Mouse (Mus musculus) mesoderm, embryonic 11.5 days (tissue): ENCODE results near the gene Slc16a10.
"Not testable (repeated sequence)": the region's sequence is repeated elsewhere in the genome, so short reads cannot be mapped to it uniquely, and the experiment has no call there.

Experiments used
- DNase-seq: peaks from one replicate; pipeline ENCODE4 v3.0.0-alpha.2; 2012; ENCODE audit warnings: low read depth, low spot score

Slc16a10 gene

DNA sequence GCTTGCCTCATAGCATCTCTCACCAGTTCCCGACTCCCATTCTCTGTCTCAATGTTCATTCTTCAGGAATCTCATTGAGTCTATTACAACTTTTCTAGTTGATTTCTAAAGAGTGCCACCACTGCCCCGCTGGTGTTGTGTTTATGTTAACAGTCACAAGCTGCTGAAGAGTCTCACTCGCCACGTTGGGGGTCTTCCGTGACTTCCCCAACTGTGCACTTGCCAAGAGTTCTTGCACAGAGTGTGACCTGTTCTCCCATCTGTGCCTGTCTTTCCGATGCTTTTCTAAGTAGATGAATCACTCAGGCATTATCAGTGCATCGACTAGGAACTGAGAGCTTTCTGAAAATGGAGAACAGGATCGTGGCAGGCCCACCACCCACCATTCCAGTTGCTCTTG lies 114.0 kb downstream of the Slc16a10 start:
- no peak for DNase-seq

DNA sequence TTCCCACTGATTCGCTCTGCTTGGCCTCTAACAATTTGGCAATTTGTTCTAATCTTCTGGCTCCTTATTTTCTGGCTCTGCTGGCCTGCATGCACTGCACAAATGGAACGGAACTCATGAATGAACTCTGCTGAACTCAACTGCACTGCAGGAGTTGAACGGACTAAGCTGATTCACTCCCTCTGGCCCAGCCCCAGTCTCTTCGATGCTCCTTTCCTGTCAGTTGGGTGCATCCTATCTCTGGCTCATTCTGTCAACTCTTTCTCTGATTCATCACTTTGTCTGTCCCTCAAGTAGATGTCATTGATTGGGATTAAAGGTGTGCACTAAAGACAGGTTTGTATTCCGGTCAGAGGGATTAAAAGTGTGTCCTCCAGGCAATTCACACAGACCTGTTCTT lies 115.5 kb downstream of the Slc16a10 start:
- no peak for DNase-seq

DNA sequence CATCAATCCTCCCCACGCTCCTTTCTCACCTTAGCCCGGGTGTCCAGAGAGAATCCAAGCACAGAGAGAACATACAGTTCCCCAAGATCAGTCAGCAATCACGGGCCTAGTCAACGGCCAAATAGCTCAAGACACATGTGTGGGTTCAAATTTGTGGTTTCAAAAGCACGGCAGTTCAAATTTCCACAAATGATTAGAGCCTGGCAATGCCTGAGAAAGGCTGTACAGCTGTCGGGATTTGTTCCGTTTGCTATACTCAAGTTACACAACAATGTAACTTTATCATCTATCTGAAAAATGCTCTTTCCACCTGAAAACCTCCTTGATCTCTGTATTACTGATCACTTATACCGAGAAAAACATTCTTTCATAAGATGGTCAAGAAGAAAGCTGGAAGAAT lies 116.5 kb downstream of the Slc16a10 start:
- no peak for DNase-seq

DNA sequence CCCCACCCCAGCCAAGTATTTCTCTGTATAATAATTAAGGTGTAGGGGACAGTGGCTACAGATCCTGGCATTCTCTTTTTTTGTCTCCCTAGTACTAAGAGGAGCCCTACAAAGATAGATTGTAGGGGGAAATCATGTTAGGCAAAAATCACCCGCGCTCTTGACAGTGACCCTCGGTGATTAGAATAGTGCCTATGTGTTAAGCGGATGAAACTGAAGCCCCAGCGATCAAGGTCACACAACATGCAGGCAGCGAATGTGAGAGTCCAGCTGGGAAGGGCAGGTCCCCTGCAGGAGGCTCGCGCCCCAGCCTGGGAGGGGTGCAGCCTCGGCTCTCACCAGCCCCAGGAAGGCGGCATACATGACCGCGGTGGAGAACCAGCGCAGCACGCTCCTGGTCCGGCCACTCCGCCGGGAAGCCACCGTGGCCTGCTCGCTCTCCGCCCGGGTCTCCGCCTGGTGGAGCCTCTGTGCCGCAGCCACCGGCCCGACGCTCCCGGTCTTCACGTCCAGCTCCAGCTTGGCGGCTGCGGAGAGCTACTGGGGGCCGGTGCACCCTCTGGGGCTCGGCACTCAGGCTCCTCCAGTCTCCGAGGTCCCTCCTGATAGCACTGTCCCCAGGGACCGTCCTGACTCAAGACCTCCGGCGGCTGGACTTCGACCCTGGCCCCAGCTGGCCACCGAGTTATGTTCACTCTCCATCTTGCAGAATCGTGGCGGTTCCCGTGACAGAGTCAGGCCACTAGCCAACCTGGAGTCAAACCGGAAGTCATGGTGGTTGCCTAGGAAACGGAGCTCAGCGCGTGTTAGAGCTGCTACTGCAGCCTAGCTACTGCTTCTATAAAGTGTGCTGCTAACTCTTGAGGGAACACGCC lies 117.3 kb downstream of the Slc16a10 start, which contains the start of gene Mfsd4b1:
Gene Mfsd4b1, minus strand, starts transcription at position 715 of the 875 bp plus-strand sequence.
- DNase-seq = peak; percentile 90

DNA sequence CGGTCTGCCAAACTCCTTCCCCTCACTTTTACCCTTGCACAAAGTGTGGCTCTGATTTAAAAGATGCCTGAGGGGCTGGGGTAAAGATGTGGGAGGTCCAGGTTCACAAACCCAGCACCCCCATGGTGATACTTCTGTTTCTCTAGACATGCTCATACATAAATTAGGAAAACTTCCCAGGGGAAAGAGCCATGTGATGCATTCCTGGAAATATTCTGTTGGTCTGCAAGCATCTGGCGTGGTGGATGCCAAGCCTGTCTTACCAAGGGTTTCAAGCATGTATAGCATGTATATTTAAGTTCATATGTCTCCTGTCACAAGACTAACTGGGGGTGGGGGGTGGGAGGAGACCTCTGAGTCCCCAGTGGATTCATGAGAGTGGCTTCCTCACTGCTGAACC lies 121.7 kb downstream of the Slc16a10 start:
- DNase-seq = peak; percentile 10

DNA sequence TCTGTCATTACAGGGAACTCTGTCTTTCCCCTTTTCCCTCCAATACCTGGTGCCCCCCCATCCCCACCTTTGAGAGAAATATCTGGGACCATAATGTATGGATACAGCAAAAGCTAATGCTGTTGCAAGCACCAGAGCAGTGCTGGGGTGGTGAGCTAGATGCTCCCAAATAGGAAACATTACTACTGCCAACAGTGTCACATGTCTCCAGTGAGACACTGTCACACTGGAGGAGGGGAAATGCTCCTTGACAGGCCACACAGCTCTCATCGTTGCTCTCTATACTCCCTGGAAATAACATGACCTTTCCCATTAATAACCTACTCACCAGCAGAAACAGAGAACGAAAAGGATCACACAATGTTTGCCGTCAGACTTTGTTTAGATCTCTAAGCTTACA lies 122.6 kb downstream of the Slc16a10 start:
- DNase-seq = no peak

DNA sequence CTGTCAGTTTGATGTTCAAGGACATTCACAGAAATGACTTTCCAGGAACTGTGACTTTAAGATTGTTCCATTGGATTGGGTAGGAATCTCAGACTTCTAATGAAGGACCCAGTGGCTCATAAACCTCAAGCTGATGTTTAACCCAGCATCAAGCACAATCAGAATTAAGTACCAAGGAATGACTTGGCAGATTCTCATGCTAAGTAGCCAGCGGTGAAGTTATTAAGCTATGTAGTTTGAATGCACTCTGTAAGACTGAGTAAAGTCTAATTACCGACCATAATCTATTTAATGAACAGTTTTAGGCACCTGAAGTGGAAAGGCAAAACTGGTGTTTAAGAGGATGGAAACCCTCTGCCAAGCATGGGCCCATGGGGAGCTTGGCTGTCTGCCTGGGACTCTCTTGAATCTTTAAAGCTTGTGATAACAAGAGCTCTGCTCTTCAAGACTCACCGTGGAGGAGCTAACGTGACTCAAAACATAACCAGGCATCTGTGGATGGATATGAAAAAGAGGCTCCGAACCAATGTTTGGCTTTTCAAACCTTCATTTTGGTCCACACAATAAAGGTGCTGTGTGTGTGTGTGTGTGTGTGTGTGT lies 123.7 kb downstream of the Slc16a10 start:
- DNase-seq = no peak

DNA sequence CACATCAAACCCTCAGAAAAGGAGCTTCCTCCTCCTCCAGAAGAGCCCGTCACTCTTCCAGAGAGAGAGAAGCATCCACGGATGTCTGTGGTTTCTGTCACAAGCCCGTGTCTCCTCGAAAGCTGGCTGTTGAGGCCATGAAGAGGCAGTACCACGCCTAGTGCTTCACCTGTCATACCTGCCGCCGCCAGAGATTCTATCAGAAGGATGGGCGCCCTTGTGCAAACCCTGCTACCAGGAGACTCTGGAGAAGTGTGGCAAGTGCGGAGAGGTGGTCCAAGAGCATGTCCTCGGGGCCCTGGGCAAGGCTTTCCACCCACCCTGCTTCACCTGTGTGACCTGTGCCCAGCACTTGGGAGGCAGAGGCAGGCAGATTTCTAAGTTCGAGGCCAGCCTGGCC lies 132.5 kb downstream of the Slc16a10 start:
- no peak for DNase-seq

DNA sequence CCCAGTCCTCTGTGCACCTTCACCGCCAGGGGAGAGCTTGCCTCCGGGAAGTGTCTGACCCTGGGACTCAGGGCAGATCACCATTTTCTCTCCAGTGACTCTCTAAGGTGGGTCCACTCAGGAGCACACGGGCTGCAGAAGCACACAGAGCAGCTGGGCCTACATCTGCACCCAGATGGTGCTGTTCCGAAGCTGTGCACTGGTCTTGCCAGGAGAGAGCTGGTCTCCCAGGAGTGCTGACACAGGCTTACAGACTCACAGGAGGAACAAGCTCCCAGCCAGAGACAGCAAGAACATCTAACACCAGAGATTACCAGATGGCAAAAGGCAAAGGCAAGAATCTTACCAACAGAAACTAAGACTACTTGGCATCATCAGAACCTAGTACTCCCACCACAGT lies 133.2 kb downstream of the Slc16a10 start:
- not testable (repeated sequence) for DNase-seq

DNA sequence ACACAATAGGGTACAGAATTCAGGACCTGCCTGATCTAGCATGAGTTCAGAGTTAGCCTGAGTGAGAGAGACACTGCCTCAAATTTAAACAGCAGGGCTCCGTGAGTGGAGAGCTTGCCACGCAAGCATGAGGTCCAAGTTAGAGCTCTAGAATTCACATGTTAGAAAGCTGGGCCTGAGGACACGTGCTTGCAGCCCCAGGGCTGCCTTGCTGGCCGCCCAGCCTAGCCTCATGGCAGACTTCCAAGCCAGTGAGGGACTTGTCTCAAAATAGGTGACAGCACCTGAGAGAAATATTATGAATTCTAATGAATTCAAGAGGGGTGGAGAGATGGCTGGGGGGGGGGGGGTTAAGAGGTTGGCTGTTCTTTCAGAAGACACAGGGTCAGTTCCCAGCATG lies 134.1 kb downstream of the Slc16a10 start:
- DNase-seq = no peak

DNA sequence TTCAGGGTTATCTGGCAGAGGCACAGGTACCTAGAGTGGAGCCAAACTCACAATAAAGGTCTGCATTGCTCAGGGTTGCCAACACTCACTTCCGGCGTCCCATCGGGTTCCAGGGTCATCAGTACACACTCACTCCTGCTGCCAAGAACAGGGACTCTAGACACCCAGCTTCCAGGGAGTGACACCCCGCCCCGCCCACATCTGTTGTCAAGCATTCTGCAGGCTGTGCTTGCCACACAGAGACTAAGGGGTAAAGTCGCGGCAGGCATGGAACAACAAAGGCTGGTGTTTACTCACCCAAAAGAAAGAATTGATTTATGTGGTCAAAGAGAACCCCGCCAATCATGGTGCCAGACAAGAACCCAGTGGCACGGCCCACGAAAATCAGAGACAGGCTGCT lies 135.1 kb downstream of the Slc16a10 start:
- DNase-seq = no peak

DNA sequence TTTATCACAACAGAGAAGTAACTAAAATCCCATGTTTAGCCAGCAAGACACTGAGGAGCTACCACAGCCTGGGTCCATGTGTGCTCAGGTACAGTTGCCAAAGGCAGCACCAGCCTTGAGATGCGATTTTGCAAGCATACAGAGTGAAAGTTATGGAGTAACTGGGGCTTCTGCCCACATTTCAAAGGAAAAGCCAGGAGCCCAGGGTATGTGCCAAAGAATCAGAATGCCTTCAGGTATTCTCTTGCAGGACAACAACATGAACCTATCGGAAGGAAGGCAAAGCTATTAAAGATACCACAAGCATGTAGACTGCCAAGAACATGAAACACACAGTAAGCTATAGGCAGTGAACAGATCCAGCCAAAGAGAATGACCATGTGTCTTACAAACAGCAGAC lies 141.3 kb downstream of the Slc16a10 start:
- no peak for DNase-seq

DNA sequence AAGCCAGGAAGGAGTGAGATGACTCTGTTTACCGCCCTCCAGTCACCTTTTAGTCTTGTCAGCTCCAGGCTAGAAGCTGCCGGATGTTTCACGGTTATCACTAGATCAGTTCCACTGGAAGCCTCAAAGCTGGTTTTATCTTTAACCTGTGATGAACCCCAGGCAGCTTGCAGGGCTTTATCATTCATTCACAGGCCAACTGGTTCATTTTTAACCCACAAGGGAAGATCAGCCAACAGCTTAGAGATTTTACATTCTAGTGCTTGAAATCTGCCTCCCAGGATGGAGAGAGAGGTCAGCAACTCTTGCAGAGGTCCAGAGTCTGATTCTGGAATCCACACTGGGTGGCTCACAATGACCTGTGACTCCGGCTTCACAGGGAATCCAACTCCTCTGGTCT lies 150.9 kb downstream of the Slc16a10 start:
- DNase-seq = no peak

DNA sequence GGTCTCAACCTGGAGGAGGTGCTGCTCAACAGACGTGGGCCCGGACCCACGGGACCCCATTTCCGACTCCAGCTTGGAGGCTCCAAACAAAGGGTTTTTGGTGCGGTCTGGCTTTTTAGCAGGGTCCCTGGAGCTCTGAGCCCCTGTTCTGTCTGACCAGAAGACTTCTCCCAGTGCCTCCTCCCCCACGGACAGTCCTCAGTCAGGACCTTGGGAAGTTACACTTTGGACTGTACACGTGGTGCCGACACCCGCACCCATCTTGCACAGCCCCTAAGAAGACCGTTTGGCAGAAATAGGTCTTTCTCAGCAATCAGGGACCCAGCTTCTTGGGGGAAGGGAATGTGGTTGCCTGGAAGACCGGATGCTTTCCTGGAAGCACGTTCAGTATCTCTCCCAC lies 155.6 kb downstream of the Slc16a10 start, which contains the start of gene Mfsd4b5:
Gene Mfsd4b5, minus strand, starts transcription at position 181 of the 400 bp plus-strand sequence.
- no peak for DNase-seq
